Mouse (Mus musculus) spleen, adult 10 weeks (tissue): ENCODE results near the gene Ndufaf5. TPM values are rescaled to one million over a fixed set of nuclear protein-coding genes. Genes with fewer than 3 reads are reported as not detected.

ENCODE experiments used
- polyA plus RNA-seq: library from polyadenylated mRNA; stranded (reverse); fragments of 350-450 nt; fragmentation: Illumina TruSeq; extraction: RNeasy Lipid Tissue Mini Kit (QIAGEN cat#74804); gene quantifications from one replicate; pipeline ENCODE4 v1.2.3, GENCODE M21; 2015; ENCODE audit warnings: low replicate concordance; ENCODE audit not compliant: insufficient read depth

The Ndufaf5 gene
- 17.9 TPM for polyA plus RNA-seq

DNA sequence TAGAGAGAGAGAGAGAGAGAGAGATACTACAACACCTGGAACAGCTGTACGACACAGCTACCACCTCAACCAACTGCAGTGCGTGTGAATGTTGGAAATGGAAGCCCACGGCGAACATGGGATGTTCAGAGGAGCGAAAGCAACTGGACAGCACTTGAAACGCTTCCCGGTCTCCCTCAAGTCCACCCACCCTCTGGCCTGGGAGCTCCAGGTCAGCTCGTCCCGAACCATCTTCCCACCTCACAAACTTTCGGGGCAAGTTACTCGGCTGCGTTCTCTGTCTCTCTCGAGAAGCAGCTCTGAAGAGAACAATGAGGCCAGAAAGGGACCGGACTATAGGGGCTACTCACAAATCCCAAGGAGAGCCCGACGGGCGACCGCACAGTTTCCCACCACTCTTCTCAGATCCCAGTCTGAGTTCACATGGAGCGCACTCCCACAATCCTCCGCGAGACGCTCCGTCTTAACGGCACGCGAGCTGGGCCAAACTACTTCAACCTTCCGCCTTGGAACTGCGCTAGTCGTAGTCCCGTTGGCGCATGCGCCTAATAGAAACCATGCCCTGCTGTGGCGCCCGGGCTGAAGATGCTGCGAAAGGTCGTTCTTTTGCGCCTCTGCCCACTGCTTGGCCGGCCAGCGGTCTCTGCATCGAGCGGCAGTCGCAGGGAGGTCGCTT is at the start of gene Ndufaf5, which contains the start of gene Esf1:
Gene Ndufaf5, plus strand, starts transcription at position 523 of the 676 bp plus-strand sequence.
Gene Esf1, minus strand, starts transcription at position 438 of the 676 bp plus-strand sequence.

DNA sequence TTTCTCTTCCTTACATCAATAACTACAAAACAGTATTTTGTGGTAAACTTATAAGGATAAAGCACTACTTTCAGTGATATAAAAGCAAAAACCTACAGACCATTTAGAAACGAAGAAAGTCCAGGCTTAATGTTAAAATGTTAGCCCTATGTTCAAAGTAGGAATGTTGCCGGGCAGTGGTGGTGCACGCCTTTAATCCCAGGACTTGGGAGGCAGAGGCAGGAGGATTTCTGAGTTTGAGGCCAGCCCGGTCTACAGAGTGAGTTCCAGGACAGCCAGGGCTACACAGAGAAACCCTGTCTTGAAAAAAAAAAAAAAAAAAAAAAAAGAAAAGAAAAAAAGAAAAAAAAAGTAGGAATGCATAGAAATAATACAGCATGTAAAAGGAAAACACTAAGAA is 18.7 kb upstream of the Ndufaf5 start, which contains the start of gene Gm17374:
Gene Gm17374, plus strand, starts transcription at position 301 of the 400 bp plus-strand sequence.

Other genes with a start within 250 kb of the Ndufaf5 start
- gene Tasp1, start 103.8 kb upstream of the Ndufaf5 start, polyA plus RNA-seq, result 16.4 TPM
- gene Gm17374, start 18.6 kb upstream of the Ndufaf5 start, polyA plus RNA-seq, result not detected
- 34.2 TPM for gene Esf1, start 85 bp upstream of the Ndufaf5 start, polyA plus RNA-seq
- gene Sel1l2, start 219.1 kb downstream of the Ndufaf5 start, polyA plus RNA-seq, result not detected
- 2.5 TPM for gene Macrod2, start 224.7 kb downstream of the Ndufaf5 start, polyA plus RNA-seq